Mouse (Mus musculus) cerebellum, adult 2 months (tissue): ENCODE results near the gene Pmm2.

Experiments
- CTCF ChIP-seq: fragments of 200-500 bp; IDR thresholded peaks from 2 replicates; pipeline ENCODE4 v1.5.1; 2011; ENCODE audit warnings: low read depth, mild to moderate bottlenecking, control low read depth, low read length, moderate library complexity, borderline replicate concordance; ENCODE audit not compliant: insufficient read depth
- POLR2A ChIP-seq: fragments of 200-500 bp; IDR thresholded peaks from 2 replicates; pipeline ENCODE4 v1.6.1; 2011; ENCODE audit warnings: low read length, control low read depth, borderline replicate concordance; ENCODE audit not compliant: insufficient read depth

DNA sequence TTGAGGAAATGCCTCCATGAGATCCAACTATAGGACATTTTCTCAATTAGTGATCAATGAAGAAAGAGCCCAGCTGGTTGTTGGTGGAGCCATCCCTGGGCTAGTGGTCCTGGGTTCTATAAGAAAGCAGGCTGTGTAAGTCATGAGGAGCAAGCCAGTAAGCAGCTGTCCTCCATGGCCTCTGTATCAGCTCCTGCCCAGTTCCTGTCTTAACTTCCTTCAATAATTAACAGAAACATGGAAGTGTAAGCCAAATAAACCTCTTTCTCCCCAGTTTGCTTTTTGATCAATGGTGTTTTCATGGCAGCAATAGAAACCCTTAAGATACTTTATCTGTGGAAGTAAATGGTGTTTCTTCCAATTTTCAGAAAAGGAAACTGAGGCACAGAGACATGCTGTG is 35.3 kb downstream of the Pmm2 start:
- TF ChIP-seq POLR2A (no peak), CTCF (no peak)
